Mouse (Mus musculus) left cerebral cortex, adult 9 months (tissue): ENCODE data around the gene Arsb.
"Not testable (repeated sequence)": the region's sequence is repeated elsewhere in the genome, so short reads cannot be mapped to it uniquely, and the experiment has no call there.

ENCODE experiments used
- DNase-seq, 2 experiments: peaks; one replicate each; pipeline ENCODE4 v3.0.0; 2022; ENCODE audit warnings: low spot score in 2 of 2

Gene Arsb

GRCm38 (mm10) chr13:93787647-93788046 lies 16.2 kb downstream of the Arsb start:
- no peak for DNase-seq

DNA sequence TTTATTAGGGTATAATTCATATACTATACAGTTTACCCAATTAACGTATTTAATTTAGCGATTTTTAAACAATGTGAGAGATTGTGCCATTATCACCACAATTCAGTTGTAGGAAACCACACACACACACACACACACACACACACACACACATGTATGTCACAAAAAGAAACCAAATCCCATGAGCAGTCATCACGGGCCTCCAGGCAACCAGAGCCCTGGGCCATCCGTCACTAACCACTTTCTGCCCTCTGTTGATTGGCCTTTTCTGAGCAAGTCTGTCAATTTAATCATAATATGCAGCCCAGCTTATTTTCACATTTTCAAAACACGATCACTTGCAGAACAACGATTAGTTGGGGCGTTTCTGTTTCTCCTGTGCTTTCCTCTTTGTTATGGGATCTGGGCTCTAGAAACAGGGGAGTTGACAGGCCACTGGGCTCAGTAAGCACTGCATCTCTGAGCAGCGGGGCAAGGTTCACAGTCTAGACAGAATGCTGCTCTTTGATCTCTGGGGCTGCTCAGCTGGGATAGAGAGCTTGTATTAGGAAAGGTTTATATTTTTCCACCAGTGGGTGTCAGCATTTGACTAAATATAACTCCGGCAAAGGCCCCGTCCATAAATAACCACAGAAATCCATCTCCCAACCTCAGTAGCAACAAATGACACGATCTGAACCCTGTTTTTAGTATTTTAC lies 21.7 kb downstream of the Arsb start:
- no peak for DNase-seq

DNA sequence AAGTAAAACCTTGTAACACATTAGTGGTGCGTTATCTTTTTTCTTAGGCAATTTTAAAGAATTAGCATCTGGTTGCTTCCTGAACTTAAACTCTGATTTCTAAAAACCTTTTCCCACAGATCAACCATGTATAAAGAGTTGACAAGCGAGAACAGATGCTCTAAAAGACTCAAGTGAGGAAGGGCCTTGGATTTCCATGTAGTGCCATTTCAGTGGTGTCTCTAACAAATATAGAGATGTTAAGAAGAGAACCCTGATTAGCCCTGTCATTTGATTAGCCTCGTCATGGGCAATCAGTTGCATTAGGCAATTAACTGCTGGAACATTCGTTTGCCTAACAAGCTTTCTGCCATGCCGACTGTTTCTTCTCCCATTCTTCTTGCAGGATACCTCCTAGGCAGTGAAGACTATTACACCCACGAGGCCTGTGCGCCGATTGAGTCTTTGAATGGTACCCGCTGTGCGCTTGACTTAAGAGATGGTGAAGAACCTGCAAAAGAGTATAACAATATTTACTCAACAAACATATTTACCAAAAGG lies 22.3 kb downstream of the Arsb start:
- DNase-seq, result no peak

GRCm38 (mm10) chr13:93797011-93797600 lies 25.7 kb downstream of the Arsb start:
- DNase-seq, result no peak

- not testable (repeated sequence) for DNase-seq
Measured at GRCm38 (mm10) chr13:93810311-93810710, 38.9 kb downstream of the Arsb start.

- DNase-seq, result no peak
Measured at GRCm38 (mm10) chr13:93814081-93814480, 42.7 kb downstream of the Arsb start.

GRCm38 (mm10) chr13:93814676-93815075 lies 43.2 kb downstream of the Arsb start:
- DNase-seq, result no peak

- no peak for DNase-seq
Measured at GRCm38 (mm10) chr13:93815128-93815527, 43.7 kb downstream of the Arsb start.

DNA sequence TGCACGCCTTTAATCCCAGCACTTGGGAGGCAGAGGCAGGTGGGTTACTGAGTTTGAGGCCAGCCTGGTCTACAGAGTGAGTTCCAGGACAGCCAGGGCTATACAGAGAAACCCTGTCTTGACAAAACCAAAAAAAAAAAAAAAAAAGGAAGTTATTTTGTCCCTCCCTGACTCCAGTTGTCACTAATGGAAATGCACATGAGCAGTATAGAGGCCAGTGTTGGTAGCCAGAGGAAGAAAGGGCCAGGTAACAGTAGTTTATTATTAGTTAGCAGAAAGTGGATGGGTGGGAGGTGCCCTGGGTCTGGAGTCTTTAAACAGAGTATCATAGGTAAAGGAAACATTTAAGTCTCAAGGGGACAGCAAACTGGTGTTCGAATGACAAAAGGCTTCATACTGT lies 44.7 kb downstream of the Arsb start:
- no peak for DNase-seq

DNA sequence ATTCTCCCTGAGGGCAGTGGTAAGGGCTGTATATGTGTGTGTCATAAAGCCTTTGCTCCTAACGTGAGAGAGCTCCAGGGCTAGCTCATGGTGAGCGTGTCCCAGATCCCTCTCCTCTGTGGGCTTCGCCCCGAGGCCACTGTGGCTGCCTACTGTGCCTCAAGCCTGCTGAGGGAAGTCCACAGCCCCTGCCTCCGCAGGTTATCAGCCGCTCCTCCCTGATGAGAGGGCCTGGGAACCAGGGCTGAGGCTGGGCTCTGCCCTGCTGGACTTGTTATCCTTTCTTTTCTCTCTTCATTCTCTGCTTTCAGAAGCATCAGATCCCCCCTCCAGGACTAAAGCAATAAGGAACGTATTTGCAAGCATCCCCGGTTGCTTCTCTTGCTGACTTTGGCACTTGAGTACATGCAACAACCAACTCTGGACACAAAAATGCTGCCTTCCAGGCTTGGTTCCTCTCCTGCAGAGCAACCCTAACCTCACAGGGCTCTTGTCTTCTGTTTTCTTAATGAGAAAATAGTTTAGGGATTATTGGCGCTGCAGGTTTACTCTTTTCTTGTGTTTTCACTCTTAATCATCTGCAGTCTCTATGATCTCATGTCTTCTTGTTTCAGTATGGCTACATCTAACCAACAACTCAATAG lies 45.4 kb downstream of the Arsb start:
- no peak for DNase-seq

DNA sequence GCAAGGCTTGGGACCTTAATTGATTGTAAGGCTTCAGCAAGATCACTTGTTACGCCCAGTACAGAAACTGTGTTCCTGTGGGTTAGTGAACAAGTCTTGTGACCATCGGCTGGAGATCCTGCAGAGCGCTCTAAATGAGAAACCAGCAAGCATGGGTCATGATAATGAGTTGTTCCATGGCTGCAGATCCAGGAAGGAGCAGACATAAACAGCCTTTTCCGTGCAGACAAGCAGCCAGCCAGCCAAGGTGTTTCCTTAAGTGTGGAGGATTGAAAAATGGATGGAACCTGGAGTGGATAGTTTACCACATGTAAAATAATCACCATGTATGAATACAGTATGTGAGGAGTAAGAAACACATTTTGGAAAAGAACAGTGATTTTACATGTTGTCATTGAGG lies 48.7 kb downstream of the Arsb start:
- DNase-seq, result no peak

- no peak for DNase-seq
Measured at GRCm38 (mm10) chr13:93822001-93822400, 50.6 kb downstream of the Arsb start.

DNA sequence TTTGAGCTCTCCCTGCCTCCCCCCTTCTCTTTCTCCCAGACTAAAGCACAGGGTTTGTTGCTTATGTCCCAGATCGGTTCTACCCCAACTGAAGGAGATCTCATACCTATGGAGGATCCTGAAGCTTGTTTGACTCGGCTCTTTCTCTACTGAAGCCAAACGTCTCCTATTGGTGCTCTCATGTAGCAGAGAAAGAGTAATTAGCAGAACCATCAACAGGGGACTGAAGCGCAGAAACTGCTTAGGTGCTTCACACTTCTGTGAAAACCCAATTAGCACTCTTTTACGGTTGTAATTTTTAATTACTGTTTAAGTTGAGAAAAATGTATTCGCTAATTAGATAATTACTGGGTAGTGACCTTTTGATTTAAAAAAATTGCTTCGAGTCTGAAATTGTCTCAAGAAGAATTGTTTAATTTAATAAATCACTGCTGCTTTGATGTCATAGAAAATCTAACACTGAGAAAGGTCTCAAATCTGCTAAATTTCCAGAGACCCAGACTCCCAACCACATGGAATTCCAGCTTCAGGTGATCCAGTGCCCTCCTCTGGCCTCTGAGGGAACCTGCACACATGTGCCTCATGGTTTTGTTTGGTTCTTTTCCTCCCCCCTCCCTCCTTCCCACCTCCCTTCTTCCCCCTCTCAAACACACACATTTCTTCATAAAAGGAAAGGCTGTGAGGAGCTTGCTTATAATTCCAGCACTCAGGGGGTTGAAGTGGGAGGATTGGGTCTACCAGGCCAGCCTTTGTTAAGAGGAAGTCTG lies 54.5 kb downstream of the Arsb start:
- DNase-seq, result no peak

DNA sequence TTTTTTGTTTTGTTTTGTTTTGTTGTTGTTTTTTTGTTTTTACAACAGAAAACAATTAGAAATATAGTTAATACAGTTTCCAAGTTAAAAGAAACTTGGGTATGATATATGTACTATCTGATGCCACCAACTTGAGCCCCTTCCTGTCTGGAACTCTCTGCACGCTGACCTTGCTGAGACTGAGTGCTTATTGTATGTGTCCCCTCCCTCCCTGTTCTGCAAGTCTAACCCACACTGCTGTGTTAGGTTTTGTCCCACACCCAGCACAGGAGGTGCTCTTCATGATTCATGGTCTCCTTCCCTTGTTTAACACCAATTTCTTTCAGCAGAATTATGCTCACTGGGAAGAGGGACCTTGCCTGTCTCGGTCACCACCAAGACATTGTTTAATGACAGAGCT lies 56.3 kb downstream of the Arsb start:
- DNase-seq, result no peak

GRCm38 (mm10) chr13:93829565-93830293 lies 58.3 kb downstream of the Arsb start:
- no peak for DNase-seq

DNA sequence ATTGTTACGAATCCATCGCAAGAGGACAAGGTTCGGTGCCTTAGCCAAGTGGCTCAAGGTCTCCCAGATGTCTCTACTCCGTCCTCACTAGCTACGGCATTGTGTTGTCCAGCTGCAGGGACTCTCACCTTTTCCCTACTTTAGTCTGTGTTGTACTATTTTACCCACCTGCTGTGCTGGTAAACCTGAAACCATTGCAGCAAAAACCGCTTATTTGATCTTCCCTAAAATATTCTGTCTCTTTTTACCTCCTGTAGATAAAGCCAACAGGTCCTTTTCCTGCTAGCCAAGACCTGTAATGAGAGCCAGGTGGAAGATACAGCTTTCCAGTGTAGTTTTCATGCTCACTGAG lies 58.8 kb downstream of the Arsb start:
- no peak for DNase-seq

DNA sequence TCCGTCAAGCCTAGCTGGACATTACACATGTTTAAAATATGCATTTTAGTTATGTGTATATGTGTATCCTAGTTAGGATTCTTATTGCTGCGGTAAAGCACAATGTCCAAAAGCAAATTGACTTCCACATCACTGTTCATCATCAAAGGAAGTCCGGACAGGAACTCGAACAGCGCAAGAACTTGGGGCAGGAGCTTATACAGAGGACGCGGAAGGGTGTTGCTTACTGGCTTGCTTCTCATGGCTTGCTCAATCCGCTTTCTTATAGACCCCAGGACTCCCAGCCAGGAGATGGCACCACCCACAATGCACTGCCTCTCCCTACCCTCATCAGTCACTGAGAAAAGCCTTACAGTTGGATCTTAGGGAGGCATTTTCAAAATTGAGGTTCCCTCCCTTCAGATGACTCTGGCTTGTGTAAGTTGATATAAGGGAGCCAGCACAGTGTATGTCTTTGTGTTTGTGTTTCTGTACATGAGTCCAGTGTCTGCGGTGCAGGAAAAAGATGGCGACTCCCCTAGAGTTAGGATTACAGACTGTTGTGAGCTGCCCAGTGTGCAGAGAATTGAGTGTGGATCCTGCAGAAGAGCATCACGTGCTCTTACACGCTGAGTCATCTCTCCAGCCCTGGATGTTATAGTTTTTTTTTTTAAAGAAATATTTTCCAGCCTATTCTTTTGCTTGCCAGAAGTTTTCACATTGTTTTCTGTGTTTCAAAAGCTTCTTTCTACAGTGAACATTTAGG lies 66.2 kb downstream of the Arsb start:
- no peak for DNase-seq

DNA sequence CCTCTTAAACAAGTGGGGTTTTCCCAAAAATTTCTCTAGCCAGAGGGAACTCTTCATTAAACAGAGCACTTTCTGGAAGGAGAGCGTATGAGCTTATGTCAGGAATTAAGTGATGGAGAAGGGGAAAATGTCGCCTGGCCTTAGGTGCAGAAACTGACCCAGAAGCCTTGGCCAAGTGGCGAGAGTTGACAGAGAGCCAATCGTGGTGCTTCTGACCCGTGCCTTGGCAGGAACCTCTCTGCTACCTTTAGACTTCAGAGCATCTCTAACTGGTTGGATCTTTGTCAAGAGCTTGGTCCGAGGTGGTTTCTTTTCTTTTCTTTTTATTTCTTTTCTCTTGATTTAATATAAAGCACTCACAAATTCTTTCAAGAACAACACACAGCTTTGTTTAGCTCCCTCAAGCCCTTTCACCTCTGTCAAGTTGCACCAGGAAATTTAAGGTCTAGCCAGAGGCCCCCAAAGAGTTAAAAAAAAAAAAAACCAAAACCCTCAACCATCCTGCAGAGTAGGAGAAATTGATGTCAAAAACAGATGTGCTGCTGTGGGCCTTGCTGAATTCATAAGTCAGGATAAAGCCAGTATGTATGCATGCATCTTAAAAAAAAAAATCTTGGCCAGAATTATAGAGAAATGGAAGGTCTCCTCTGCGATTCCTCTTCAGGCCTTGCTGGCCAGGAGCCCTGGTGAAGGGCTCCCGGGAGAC lies 67.2 kb downstream of the Arsb start:
- DNase-seq, result no peak

- DNase-seq, result no peak
Measured at GRCm38 (mm10) chr13:93839137-93839630, 67.8 kb downstream of the Arsb start.

GRCm38 (mm10) chr13:93839721-93840120 lies 68.3 kb downstream of the Arsb start:
- DNase-seq, result no peak
